Mouse (Mus musculus) cerebellum, adult 2 months (tissue): ENCODE results near the gene Efna2.

ENCODE experiments used
- CTCF ChIP-seq: fragments of 200-500 bp; IDR thresholded peaks from 2 replicates; pipeline ENCODE4 v1.5.1; 2011; ENCODE audit warnings: low read depth, mild to moderate bottlenecking, control low read depth, low read length, moderate library complexity, borderline replicate concordance; ENCODE audit not compliant: insufficient read depth
- POLR2A ChIP-seq: fragments of 200-500 bp; IDR thresholded peaks from 2 replicates; pipeline ENCODE4 v1.6.1; 2011; ENCODE audit warnings: low read length, control low read depth, borderline replicate concordance; ENCODE audit not compliant: insufficient read depth

DNA sequence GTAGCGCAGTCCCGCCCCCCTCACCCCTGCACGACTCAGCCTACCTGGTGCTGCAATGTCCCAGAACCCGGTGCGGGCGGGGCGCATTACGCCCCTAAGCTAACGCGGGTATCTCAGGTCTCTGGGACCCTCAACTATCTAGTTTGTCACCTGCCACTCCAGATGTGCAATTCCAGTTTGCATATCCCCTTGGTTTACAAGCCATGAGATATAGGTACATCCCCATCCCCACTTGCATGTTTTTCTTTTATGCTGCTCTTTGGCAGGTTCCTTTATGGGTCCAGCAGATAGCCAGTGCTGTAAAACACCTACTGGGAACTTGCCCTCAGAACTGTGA lies 39.9 kb upstream of the Efna2 start:
- TF ChIP-seq POLR2A = no peak
- TF ChIP-seq CTCF = no peak
